Mouse (Mus musculus): ENCODE measurements around the gene Defa22.
"Not testable (repeated sequence)": the region's sequence is repeated elsewhere in the genome, so short reads cannot be mapped to it uniquely, and the experiment has no call there.

Defa22 gene

DNA sequence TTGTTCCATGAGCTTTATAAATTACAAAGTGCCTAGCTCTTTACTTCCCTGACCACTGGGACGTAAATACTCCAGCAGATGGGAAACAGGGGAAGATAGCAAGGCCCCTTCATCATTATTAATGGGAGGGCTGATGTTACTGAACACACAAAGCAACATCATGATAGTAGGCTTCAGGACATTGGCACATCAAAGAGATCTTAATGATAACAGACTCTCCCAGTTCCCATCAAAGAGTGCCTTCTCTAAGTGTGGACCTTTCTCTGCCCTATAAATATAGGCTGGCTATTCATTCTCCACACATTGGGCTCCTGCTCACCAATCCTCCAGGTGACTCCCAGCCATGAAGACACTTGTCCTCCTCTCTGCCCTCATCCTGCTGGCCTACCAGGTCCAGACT lies at the start of gene Defa22:
TSS of gene Defa22 (plus strand) at position 301 of the 400 bp plus-strand sequence.
- not testable (repeated sequence) for DNase-seq

DNA sequence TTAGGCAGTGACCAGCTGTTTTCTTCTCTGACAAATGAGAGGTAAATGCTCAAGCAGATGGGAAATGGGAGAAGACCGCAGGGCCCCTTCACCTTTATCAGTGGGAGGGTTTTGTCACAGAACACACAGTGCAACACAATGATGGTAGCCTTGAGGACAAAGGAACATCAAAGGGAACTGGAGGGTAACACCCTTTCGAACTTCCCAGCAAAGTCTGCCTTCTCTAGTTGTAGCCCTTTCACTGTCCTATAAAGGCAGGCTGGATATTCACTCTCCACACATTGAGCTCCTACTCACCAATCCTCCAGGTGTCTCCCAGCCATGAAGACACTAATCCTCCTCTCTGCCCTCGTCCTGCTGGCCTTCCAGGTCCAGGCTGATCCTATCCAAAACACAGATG lies 27.7 kb upstream of the Defa22 start, which contains the start of gene Defa30:
TSS of gene Defa30 (plus strand) at position 301 of the 400 bp plus-strand sequence.
- not testable (repeated sequence) for DNase-seq

GRCm38 (mm10) chr8:21191314-21191713 lies 29.2 kb downstream of the Defa22 start, which contains the start of gene Defa31:
Defa31 (plus strand) TSS chr8:21191614.
- DNase-seq: not testable (repeated sequence)

- not testable (repeated sequence) for DNase-seq
These were observed 39.2 kb downstream of the Defa22 start, which contains the start of gene Gm15293 for GRCm38 (mm10) chr8:21201261-21201660. Gm15293 (plus strand) TSS chr8:21201561.
